Mouse (Mus musculus): ENCODE data around the gene Slit3.

DNA sequence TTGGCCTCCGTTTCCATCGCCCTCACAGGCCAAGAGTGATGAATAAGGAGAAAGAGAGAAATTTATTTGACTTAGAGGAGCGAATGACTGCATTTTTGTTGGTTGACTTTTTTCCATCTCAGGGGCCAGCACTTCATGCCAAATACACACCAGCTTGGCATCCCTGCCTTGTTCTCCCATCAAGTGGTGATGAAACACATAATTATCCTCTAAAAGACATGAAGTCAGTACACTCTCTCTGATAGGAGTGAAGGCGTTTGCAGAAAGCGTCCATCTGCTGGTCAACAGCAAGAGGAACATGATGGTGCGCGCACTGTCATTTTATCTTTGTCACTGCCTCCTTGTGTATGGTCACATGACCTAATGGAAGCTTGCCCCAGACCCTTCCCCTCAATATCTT lies 75.8 kb downstream of the Slit3 start:
- TF ChIP-seq CTCF (IDR thresholded peaks at IDR 0.05; ENCODE audit: low read depth, low read length) (no peak), GATA1 (IDR thresholded peaks at IDR 0.05; ENCODE audit: borderline replicate concordance, low read length) (no peak), POLR2AphosphoS5 (IDR thresholded peaks at IDR 0.05; ENCODE audit: insufficient replicate concordance, low read depth, low read length) (no peak), TAL1 (conservative IDR thresholded peaks at IDR 0.05; ENCODE audit: low read depth, low read length) (no peak)

Data from G1E (cell line).